Mouse (Mus musculus): Measurements from ENCODE around the gene Gal. TPM values are rescaled to one million over a fixed set of nuclear protein-coding genes. Genes with fewer than 3 reads are reported as not detected.
A peak's percentile ranks its signal among the peaks of the same experiment; 100 is the strongest.

Gal gene
- total RNA-seq (2021) = under 1 TPM; 0.36 to 0.47 TPM

GRCm38 (mm10) chr19:3414268-3414733, at the start of gene Gal:
Gal (minus strand) TSS chr19:3414544.
- DNase-seq = peak; percentile 47

DNA sequence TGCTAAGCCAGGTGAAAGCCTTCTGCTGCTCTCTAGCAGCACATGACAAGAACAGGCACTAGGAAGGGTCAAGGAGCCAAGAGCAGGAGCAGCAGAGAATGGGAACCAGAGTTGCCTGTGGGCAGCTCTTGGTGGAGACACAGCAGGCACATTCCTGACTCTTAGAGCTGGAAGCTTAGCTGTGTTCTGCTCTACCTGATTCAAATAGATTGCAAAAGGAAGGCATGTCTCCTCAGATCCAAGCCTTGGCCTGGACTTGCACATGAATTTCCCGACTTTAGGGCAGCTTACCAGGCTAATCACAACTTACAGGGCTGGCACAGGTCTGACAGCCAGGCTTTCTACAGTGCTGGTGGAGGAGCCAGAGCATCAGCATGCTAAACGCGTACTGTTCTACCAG, 45.6 kb upstream of the Gal start:
- no peak for DNase-seq

- DNase-seq = no peak
Observed at GRCm38 (mm10) chr19:3458331-3459099, 44.2 kb upstream of the Gal start.

DNA sequence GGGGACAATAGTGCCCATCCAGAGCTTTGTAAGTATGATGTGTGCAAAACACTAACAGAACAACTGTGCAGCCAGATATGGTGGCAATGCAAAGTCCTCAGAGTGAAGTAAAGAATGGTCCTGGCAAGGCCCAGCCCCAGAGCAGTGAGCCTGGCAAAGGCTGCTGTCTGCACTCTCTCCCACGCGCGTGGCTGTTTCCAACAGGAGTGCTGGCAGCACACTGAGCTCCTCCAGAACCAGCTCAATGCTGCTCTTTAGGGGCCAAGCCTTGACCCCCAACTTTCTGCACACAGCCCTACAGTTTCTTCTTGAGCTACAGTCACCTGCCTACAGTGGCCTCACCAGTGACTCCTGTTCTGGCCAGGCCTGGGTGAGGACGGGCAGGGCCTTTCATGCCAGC, 43.4 kb upstream of the Gal start:
- DNase-seq = no peak

DNA sequence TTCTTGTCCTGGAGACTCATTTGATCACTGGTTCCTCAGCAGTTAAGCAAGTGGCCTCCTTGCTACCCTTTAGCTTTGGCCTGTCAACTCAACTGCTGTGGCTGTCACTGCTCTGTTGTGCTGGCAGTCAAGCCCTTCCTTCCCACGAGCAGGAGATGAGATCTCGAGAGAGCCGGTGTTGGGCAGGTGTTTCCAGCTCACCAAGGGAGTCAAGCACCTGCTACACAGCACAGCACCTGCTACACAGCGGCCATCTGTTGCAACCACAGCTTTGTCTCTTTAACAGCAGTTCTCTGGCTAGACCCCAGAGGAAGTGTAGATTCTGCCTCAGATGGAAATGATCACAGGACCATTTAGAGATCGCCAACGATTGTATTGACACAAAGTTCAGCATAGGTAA, 37.3 kb upstream of the Gal start:
- DNase-seq = no peak

DNA sequence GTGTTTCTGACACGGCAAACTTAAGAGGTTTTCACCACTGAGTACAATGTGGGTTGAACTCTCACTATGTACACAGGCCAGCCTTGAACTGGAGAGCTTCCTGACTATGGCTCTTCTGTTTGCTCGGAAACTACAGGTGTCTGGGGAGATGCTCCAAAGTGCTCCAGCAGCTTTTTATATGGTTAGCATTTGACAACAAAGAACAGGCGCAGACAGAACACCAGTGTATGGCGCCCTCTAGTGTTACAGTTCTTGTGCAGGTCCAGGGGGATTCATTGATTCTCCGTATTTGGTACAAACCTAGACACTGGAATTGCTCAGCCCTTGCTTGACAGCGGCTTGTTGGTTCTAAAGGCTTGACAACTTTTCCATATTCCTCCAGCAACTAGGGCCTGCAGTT, 36.8 kb upstream of the Gal start:
- peak; percentile 74 for DNase-seq

DNA sequence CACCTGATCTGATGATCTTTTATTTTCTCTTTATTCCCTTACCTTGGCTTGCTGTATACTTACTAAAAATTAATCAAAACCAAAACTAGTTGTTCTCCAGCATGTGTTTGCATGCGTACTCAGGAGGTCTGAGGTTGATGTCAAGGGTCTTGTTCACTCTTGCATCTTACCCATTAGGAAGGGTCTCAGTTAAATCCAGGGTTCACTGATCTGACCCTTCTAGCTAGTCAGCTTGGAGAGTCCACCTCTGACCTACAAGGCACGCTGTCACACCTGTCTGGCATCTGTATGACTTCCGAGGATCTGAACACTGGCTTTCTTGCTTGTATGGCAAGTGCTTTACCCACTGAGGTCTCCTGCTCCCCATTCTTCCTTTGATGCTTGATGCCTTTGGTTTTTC, 36.4 kb upstream of the Gal start:
- DNase-seq = no peak

DNA sequence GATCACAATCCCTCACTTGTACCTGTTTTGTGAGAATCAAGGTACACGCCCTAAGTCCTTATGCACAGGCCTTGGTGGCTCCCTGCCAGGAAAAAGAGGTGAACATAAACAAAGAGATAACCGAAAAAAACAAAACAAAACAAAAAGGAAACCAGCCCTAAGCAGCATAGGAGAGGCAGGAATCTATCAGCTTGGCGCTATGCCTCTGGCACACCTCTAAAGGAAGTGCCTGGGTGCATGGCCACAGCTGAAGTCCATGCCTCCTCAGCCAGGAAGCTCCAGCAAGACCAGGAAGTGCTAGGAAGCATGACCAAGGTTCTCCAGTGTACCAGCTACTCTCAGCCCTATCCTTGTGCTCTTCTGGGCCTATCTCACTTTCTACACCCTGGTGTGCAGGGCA, 34.9 kb upstream of the Gal start:
- DNase-seq = no peak

DNA sequence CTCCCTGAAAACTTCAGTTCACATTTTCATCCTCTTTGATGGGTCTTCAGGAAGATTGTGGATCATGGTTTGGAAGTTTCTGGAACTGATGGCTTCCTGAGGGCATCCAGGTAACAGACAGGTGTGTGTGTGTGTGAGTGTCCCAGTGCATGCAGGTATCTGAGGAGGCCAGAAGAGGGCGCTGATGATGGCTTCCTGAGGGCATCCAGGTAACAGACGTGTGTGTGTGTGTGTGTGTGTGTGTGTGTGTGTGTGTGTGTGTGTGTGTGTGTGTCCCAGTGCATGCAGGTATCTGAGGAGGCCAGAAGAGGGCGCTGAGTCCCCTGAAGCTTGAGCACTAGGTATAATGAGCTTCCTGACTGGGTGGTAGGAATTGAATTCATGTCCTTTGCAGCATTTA, 33.0 kb upstream of the Gal start:
- DNase-seq = no peak

DNA sequence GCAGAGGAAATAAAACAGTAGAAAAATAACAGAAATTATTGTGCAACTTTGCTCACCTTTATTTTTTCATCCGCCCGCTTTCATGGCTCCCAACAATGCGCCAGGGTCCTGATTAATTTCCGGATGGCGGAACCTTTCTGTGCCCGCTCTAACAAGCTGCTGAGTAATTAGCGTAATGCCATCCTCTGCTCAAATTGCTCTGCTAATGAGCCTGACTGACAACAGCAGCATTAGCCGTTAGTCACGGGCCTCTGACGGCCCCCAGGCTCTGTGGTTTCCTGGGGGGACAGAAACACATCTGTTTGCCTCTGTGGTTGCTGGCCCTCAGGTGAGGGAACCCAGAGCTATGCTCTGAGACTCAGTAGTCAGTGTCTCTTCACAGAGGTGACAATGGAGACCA, 26.7 kb upstream of the Gal start:
- DNase-seq = no peak

GRCm38 (mm10) chr19:3440667-3441066, 26.3 kb upstream of the Gal start:
- no peak for DNase-seq

DNA sequence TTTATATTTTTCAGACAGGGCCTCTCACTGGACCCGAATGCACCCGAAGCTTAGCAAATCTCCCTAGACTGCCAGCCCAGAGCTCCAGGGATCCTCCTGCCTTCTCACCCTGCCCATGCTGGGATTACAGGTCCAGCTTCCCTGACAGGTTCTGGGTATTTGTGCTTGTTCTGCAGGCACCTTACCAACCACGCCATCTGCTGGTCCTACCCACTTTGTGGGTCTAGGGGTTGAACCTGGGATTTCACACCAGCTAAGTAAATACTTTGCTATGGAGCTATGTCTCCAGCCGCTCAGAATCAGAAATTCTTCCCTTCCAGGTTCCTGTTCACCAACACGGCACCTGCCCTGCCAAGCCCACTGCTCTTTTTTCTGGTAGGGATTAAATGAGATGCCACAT, 23.6 kb upstream of the Gal start:
- DNase-seq = no peak

DNA sequence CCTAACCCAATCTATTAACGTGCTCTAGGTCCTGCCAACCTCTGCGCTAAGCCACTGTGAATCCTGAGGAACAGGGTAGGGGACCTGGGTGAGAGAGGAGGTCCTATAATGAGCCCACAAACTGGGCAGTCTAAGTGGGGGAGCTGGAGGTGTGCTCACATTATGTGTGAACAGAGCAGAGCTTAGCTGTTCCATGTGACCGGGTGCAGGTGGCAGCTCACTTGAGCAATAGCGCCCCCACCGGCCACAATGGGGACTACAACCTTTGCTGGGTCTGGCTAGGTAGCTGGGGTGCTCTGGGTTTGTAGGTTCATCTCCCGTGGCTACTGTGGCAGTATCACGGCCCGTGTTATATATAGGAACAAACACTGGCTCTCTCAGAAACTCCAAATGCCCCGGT, 22.5 kb upstream of the Gal start:
- peak; percentile 49 for DNase-seq

DNA sequence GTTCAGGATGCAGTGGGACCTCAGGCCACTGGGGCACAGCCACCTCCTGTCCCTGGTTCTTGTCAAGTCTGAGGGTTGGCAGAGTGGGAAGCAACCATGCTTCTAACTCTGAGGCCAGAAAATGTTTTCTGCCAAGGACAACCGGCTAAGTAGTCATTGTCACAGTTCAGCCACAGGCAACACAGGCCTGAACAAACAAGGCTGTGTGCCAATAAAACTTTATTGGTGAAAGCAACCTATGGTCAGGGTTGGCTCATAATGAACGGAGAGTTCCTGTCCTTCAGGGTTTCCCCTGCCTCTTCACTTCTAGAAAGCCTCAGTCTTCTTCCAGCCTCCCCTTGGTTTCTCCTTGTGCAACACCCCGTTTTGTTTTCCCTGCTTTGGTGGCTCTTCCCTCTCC, 21.5 kb upstream of the Gal start:
- no peak for DNase-seq

- DNase-seq = no peak
Observed at GRCm38 (mm10) chr19:3434641-3435040, 20.3 kb upstream of the Gal start.

GRCm38 (mm10) chr19:3434124-3434523, 19.8 kb upstream of the Gal start:
- no peak for DNase-seq

DNA sequence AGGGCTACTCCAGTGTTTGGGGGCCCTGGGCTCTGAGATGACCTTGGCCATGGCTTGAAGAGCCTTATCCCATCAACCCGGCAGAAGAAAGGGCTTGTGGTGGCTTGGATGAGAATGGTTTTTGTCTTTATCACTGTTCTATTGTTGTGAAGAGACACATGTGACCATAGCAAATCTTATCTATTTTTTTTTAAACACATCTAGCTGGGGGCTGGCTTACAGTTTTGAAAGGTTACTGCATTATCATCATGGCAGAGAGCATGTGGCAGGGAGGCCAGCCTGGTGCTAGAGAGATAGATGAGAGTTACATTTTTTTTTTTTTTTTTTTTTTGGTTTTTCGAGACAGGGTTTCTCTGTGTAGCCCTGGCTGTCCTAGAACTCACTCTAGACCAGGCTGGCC, 17.6 kb upstream of the Gal start:
- no peak for DNase-seq

DNA sequence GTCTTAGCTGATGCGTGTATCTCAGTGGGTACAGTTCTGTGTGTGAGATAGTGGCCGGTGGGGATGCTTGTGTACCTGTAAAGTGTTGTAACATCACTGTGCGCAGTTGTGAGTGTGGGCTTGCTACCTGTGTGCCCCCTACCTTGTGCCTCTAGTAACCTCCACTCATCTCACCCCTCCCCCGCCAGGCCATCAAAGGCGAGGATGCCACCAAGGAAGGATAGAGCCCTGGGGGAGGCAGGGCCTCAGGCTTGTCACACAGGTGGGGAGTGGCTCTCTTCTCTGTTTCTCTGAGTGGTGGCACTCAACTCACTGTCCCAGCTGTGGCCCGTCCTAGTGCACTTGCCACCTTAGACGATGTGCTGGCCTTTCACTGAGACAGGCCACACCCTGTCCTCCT, 16.7 kb upstream of the Gal start:
- DNase-seq = no peak

DNA sequence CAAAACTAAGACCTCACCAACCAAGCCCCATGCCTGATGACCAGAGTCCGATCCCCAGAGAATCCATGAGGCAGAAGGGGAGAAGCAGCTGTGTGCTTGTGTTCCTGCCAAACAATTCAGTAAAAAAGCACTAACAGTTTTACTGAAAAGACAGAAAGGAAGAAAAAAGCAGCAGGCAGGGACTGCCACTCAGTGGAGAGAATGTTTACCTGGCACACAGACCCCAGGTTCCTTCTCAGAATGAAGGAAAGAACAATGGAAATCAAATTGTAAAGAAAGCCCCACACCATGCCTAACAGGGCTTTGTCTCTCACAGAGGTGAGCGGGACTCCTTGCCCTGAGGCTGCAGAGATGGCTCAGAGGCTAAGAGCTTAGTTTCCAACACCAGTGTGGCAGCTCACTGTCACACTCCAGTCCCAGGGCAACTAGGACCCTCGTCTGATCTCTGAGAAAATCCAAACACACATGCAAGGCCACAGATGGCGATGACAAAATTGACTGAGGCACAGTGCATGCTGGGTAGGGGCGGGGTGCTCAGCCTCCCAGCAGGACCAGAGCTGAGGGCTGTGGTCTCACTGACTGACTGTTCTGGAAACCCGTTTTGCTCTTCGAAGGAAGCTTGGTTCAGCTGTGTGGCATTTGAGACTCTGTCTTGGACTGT, 14.9 kb upstream of the Gal start:
- DNase-seq = no peak

DNA sequence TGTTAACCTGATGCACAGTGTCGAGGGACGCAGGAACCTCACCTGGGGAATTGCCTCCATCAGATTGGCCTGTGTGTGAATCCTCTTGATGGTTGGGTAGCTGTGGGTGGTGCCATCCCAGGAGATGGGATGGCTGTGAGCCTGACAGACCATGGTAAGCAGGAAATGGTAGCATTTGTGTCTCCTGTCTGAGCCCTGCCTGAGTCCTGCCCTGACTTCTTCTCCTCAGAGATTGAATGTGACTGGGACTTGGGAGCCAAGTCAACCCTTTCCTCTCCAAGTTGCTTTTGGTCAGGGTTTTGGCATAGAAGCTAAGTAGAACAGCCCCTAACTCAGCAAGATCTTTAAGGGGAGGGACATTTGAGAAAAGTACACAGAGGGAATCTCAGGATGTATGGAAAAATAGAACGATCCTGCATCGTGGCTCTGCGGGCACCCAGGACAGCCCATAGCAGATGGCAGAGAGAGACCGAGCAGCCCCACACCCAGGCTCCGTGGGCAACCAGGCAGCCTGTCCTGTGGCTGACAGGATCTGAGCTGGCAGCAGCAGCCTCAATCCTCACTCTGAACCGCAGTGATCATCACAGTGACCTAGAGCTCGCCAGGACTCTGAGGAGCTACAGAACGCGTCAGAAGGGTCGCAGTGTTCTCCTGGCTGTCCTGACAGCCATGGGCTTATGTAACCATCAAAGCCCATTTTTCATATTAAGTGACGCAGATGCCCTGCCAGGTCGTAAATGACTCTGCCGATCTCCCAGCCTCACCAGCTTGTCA, 13.9 kb upstream of the Gal start:
- DNase-seq = no peak

DNA sequence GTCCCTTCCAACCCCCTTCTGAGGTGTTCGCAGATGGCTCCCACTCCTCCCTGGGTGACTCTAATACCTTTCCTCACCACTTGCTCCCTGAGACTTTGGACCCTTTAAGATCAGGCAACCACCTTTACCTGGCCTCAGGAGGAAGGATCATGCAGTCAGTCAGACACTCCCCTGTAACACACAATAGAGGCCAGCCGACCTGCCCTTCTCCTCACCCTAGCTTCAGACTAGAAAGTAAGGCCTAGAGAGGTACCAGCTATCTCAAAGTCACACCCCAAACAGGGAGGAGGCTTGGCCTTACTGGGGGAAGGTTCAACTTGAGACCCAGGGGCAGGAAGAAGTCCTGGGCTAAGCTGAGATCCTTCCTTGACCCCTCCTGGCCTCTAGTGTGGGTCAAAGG, 9.9 kb upstream of the Gal start:
- DNase-seq = no peak

- no peak for DNase-seq
Observed at GRCm38 (mm10) chr19:3422981-3423380, 8.6 kb upstream of the Gal start.

- DNase-seq = no peak
Observed at GRCm38 (mm10) chr19:3422488-3422887, 8.1 kb upstream of the Gal start.

GRCm38 (mm10) chr19:3419251-3419650, 4.9 kb upstream of the Gal start:
- DNase-seq = no peak

All from heart, postnatal 4 days (tissue).